22 mouse cellular contexts compared by ENCODE assay signal in genomic region chr11:48418066-48418756, GRCm38 (mm10).
DNase-seq lines count a peak whose midpoint lies in the region; ATAC-seq and TF ChIP-seq lines count a peak whose summit lies in the region.
"Had no signal": no experiment of that assay in that cellular context is flagged by ENCODE, and none has a peak within 500 bp of the region (broad histone marks: within the 10 kb centered on the region; RNA-seq: fewer than 3 reads in every experiment).

No protein-coding gene starts in this region.

- peak; percentile 50 for DNase-seq in forebrain, embryonic 11.5 days (ENCODE audit: low spot score)
- no peak for DNase-seq in forebrain, embryonic 10.5 days (ENCODE audit: extremely low spot score, low spot score)
- peak; percentile 87 for DNase-seq in brain, embryonic 14.5 days (ENCODE audit: low read depth)
- DNase-seq in heart, embryonic 10.5 days (ENCODE audit: low spot score) = no peak
- DNase-seq in right cerebral cortex, postnatal 4 days = no peak
- DNase-seq: adrenal gland, postnatal 14 days; cerebellum, adult 8-10 months; gastrocnemius, postnatal 36 days; heart, postnatal 4 days; kidney, postnatal 25 days; liver, postnatal 0 days had no signal

- no peak overlapping the region for H3K27ac ChIP-seq in forebrain, embryonic 11.5 days (ENCODE audit: low read depth, low read length)
- H3K27ac ChIP-seq in forebrain, embryonic 10.5 days = no peak overlapping the region
- no peak overlapping the region for H3K27ac ChIP-seq in forebrain, embryonic 16.5 days (ENCODE audit: low read length)
- no peak overlapping the region for H3K27ac ChIP-seq in neural tube, embryonic 12.5 days
- no peak overlapping the region for H3K27ac ChIP-seq in heart, embryonic 10.5 days
- no peak overlapping the region for H3K27ac ChIP-seq in intestine, embryonic 15.5 days
- H3K27ac ChIP-seq: embryonic facial prominence, embryonic 10.5 days; heart, embryonic 15.5 days; layer of hippocampus, adult 2 months; limb, embryonic 12.5 days; macrophage had no signal

- WGBS in forebrain, embryonic 11.5 days = 69% methylated on average over 6 of the region's 6 CpGs
- WGBS in forebrain, embryonic 10.5 days = 76% methylated on average over 6 of the region's 6 CpGs
- 40% methylated on average over 6 of the region's 6 CpGs for WGBS in forebrain, embryonic 16.5 days
- WGBS in neural tube, embryonic 12.5 days = 57% methylated on average over 6 of the region's 6 CpGs
- 86% methylated on average over 6 of the region's 6 CpGs for WGBS in heart, embryonic 10.5 days
- WGBS in intestine, embryonic 15.5 days = 86% methylated on average over 6 of the region's 6 CpGs

- peak; percentile 90 for ATAC-seq in forebrain, embryonic 11.5 days (replicated peaks; ENCODE audit: low FRiP score)
- peak; percentile 92 for ATAC-seq in forebrain, embryonic 16.5 days
- ATAC-seq in neural tube, embryonic 12.5 days (ENCODE audit: low FRiP score, low read depth) = peak; percentile 73
- ATAC-seq in intestine, embryonic 15.5 days = no peak
- ATAC-seq: intestine, embryonic 16.5 days; liver, postnatal 0 days; lung, postnatal 0 days had no signal

- no peak for TF ChIP-seq POLR2A in brain, embryonic 14.5 days (IDR thresholded peaks at IDR 0.05; ENCODE audit: borderline replicate concordance, extremely low read depth, insufficient read depth, insufficient read length, poor library complexity, severe bottlenecking)

- TF ChIP-seq CTCF in brain, embryonic 14.5 days (IDR thresholded peaks at IDR 0.05; ENCODE audit: borderline replicate concordance, extremely low read depth, insufficient read depth, insufficient read length) = no peak

- H3K4me1 ChIP-seq in forebrain, embryonic 11.5 days (replicated peaks; ENCODE audit: control insufficient read depth, insufficient read depth, low read length) = no peaks in the 10 kb centered on the region
- H3K4me1 ChIP-seq in forebrain, embryonic 10.5 days = peaks cover 3% of the 10 kb centered on the region; the same call in 1 of the 2 replicates
- no peaks in the 10 kb centered on the region for H3K4me1 ChIP-seq in forebrain, embryonic 16.5 days (replicated peaks; ENCODE audit: control insufficient read depth, insufficient read depth, low read length)
- no peaks in the 10 kb centered on the region for H3K4me1 ChIP-seq in neural tube, embryonic 12.5 days
- H3K4me1 ChIP-seq in heart, embryonic 10.5 days = peaks cover 5% of the 10 kb centered on the region; the same call in 1 of the 2 replicates
- no peaks in the 10 kb centered on the region for H3K4me1 ChIP-seq in intestine, embryonic 15.5 days (replicated peaks)
- H3K4me1 ChIP-seq: embryonic facial prominence, embryonic 10.5 days; limb, embryonic 12.5 days had no signal

- H3K9ac ChIP-seq in forebrain, embryonic 11.5 days (ENCODE audit: low read length) = no peak overlapping the region
- no peak overlapping the region for H3K9ac ChIP-seq in forebrain, embryonic 16.5 days (replicated peaks; ENCODE audit: low read depth, low read length)
- H3K9ac ChIP-seq in neural tube, embryonic 12.5 days = no peak overlapping the region
- no peak overlapping the region for H3K9ac ChIP-seq in intestine, embryonic 15.5 days
- H3K9ac ChIP-seq: heart, embryonic 15.5 days; limb, embryonic 12.5 days; liver, postnatal 0 days had no signal

- no peaks in the 10 kb centered on the region for H3K27me3 ChIP-seq in forebrain, embryonic 11.5 days (ENCODE audit: control insufficient read depth, insufficient read depth, low read length)
- no peaks in the 10 kb centered on the region for H3K27me3 ChIP-seq in forebrain, embryonic 10.5 days (ENCODE audit: poor library complexity, severe bottlenecking)
- H3K27me3 ChIP-seq in forebrain, embryonic 16.5 days (replicated peaks; ENCODE audit: control insufficient read depth, insufficient read depth, low read length) = no peaks in the 10 kb centered on the region
- H3K27me3 ChIP-seq in neural tube, embryonic 12.5 days (replicated peaks) = no peaks in the 10 kb centered on the region
- no peaks in the 10 kb centered on the region for H3K27me3 ChIP-seq in heart, embryonic 10.5 days (ENCODE audit: insufficient read depth, poor library complexity, severe bottlenecking)
- no peaks in the 10 kb centered on the region for H3K27me3 ChIP-seq in intestine, embryonic 15.5 days (replicated peaks)
- H3K27me3 ChIP-seq: heart, embryonic 15.5 days; limb, embryonic 12.5 days had no signal

- no peaks in the 10 kb centered on the region for H3K9me3 ChIP-seq in forebrain, embryonic 11.5 days (ENCODE audit: control insufficient read depth, low read length)
- no peaks in the 10 kb centered on the region for H3K9me3 ChIP-seq in forebrain, embryonic 10.5 days
- no peaks in the 10 kb centered on the region for H3K9me3 ChIP-seq in forebrain, embryonic 16.5 days (ENCODE audit: control insufficient read depth, low read length)
- H3K9me3 ChIP-seq in neural tube, embryonic 12.5 days = no peaks in the 10 kb centered on the region
- H3K9me3 ChIP-seq in heart, embryonic 10.5 days = no peaks in the 10 kb centered on the region
- no peaks in the 10 kb centered on the region for H3K9me3 ChIP-seq in intestine, embryonic 15.5 days
- H3K9me3 ChIP-seq: embryonic facial prominence, embryonic 10.5 days; heart, embryonic 15.5 days; limb, embryonic 12.5 days had no signal

- H3K36me3 ChIP-seq in forebrain, embryonic 11.5 days (ENCODE audit: control insufficient read depth, insufficient read depth, low read length) = no peaks in the 10 kb centered on the region
- H3K36me3 ChIP-seq in forebrain, embryonic 10.5 days (replicated peaks) = no peaks in the 10 kb centered on the region
- no peaks in the 10 kb centered on the region for H3K36me3 ChIP-seq in forebrain, embryonic 16.5 days (ENCODE audit: control insufficient read depth, insufficient read depth)
- no peaks in the 10 kb centered on the region for H3K36me3 ChIP-seq in neural tube, embryonic 12.5 days
- no peaks in the 10 kb centered on the region for H3K36me3 ChIP-seq in heart, embryonic 10.5 days
- no peaks in the 10 kb centered on the region for H3K36me3 ChIP-seq in intestine, embryonic 15.5 days
- H3K36me3 ChIP-seq: embryonic facial prominence, embryonic 10.5 days; heart, embryonic 15.5 days; limb, embryonic 12.5 days had no signal

- no peak overlapping the region for H3K4me2 ChIP-seq in forebrain, embryonic 11.5 days (ENCODE audit: low read depth, low read length, severe bottlenecking)
- no peak overlapping the region for H3K4me2 ChIP-seq in forebrain, embryonic 16.5 days (ENCODE audit: low read length)
- no peak overlapping the region for H3K4me2 ChIP-seq in neural tube, embryonic 12.5 days (replicated peaks)
- H3K4me2 ChIP-seq in intestine, embryonic 15.5 days (replicated peaks) = no peak overlapping the region
- H3K4me2 ChIP-seq: heart, embryonic 15.5 days; limb, embryonic 12.5 days; liver, embryonic 11.5 days had no signal

- no peak overlapping the region for H3K4me3 ChIP-seq in forebrain, embryonic 11.5 days (ENCODE audit: low read depth, low read length)
- no peak overlapping the region for H3K4me3 ChIP-seq in forebrain, embryonic 10.5 days
- no peak overlapping the region for H3K4me3 ChIP-seq in forebrain, embryonic 16.5 days (replicated peaks; ENCODE audit: low read length)
- no peak overlapping the region for H3K4me3 ChIP-seq in neural tube, embryonic 12.5 days
- no peak overlapping the region for H3K4me3 ChIP-seq in heart, embryonic 10.5 days
- no peak overlapping the region for H3K4me3 ChIP-seq in intestine, embryonic 15.5 days (replicated peaks)
- H3K4me3 ChIP-seq: embryonic facial prominence, embryonic 10.5 days; heart, embryonic 15.5 days; layer of hippocampus, adult 2 months; limb, embryonic 12.5 days had no signal

Comparison
In these comparisons a context has a peak if more than half of its experiments do, and no peak if none do; other contexts are left out.
1. DNase-seq: peak in forebrain, embryonic 11.5 days (single experiment) and brain, embryonic 14.5 days (single experiment); none in forebrain, embryonic 10.5 days (single experiment), heart, embryonic 10.5 days (single experiment) and right cerebral cortex, postnatal 4 days (single experiment).